Mouse (Mus musculus) urinary bladder, adult 18-20 months (tissue): Measurements from ENCODE around the gene Gpr4.

ENCODE experiments used
- DNase-seq, 2 experiments: peaks; one replicate each; pipeline ENCODE4 v3.0.0; 2022; ENCODE audit warnings: low spot score in 2 of 2, mixed read lengths in 2 of 2

Gene Gpr4

GRCm38 (mm10) chr7:19227883-19228792 is 15.8 kb downstream of the Gpr4 start, which contains the start of gene Opa3:
TSS of gene Opa3 (plus strand) at chr7:19228334.
- peak; percentile 97 to 99 for DNase-seq

DNA sequence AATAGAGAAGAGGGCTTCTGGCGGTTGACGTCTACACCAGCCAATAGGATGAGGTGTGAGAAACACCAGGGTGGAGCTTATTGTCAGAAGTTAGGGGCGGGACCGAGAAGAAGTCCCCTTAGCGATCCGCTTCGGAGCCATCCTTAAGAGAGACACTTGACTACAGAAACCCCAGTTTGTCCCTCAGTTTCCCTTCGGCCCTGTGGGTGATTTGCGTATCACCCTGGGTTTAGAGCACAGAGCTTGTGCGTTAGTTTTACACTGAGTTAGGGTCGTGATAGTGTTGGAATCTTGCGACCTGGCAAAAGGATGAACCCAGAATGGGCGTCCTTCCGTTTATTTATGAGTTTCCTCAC is 16.4 kb downstream of the Gpr4 start:
- DNase-seq, result no peak

GRCm38 (mm10) chr7:19229404-19229803 is 17.1 kb downstream of the Gpr4 start:
- DNase-seq, result no peak

DNA sequence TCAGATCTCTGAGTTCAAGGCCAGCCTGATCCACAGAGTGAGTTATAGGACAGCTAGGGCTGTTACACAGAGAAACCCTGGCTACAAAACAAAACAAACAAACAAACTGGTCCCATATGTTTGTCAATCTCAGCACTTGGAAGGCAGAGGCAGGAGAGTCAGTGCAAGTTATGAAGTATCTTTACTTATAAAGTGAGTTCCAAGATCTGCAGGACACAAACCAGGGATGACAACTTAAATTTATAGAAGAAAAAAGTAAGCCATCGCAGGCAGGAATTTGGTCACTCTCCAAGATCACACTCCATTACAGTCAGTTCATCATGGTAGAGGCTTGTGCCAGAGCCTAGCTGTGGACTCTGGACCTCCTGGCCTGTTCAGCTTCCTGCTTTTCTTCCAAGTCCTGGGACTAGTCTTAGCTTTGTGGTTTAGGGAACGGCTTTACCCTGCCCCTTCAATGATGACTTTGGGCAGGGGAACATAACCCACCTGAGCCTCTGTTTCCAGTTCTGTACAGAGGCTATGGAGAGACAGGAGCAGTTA is 17.8 kb downstream of the Gpr4 start:
- DNase-seq, result no peak

DNA sequence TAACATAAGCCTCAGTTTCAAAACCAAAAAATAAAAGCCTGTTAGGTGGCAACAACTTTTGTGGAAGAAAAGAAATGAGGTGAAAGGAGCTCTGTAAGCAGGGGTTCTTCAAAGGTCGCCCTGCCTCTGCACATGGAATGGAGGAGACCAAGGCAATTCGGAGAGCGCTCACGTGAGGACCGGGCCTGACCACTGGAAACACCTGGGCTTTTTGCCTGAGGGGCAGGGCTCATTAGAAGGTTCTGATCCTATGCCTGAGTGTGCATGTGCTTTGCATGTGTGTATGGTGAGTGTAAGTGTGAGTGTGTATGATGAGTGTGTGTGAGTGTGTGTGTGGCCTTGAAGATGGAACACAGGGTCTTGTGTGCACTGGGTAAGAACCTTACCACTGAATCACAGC is 18.6 kb downstream of the Gpr4 start:
- no peak for DNase-seq

GRCm38 (mm10) chr7:19231849-19232248 is 19.5 kb downstream of the Gpr4 start:
- DNase-seq, result no peak

GRCm38 (mm10) chr7:19234652-19235051 is 22.3 kb downstream of the Gpr4 start:
- no peak for DNase-seq

DNA sequence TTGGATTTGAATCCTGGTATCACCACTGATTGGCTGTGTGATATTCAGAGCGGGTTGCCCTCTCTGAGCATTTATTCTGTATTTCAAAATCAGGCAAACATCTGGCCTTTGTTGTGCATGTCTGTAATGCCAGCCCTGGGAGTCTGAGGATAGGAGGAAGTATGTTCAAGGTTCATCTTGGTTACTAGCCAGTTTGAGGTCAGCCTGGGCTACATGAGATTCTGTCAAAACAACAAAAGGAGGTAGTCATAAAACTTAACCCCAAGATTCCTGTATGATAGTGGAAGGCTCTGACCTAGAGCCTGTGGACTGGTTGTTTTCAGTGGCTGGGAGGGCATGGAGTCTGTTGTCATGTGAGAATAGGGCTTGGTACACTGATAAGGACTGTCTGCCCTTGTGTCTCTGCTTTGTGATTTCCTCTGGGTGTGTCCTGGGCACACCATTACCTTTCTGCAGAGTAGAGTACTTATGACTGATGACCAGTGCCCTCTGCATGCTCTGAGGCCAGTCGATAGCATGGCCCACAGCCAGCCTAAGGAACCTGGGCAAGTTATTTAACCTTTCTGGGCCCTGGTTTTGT is 22.8 kb downstream of the Gpr4 start:
- no peak for DNase-seq

DNA sequence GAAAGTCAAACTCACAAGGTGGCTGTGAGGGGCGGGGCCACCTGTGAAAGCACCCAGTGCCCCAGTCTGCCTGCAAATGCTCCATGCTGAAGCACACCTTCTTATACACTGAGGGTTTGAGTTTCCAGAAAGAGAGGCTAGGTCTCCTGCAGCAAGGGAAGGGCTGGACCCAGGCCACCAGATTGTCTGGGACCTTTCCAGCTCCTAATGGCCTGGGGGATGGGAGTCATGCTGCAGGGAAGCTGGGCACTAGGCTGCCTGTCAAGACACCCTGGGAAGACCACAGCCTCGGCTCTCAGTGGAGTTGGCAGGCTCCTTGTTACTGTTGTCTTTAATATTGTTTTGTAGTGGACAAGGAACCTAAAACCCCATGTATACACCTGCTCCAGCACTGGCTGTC is 24.1 kb downstream of the Gpr4 start:
- no peak for DNase-seq

DNA sequence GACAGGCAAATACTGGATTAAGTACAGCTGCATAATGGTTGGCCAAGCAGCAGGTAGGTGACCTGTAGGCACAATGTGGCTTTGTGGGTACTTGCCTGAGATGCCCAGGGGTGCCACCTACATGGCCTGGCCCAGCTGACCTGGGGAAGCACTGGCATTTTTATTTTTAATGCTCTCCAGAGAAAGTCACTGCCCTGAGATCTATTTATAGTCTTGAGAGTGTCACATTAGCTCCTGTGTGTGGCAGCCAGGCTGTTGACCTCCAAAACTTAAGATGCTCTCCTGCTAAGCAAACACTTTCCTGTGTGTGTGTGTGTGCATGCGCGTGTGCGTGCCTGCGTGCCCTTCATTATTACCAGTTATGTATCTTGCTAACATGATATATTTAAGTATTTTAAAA is 26.0 kb downstream of the Gpr4 start:
- no peak for DNase-seq

- DNase-seq, result peak; percentile 81 to 84
Observed at GRCm38 (mm10) chr7:19239423-19239822, 27.1 kb downstream of the Gpr4 start.

- no peak for DNase-seq
Observed at GRCm38 (mm10) chr7:19239986-19240385, 27.6 kb downstream of the Gpr4 start.

- DNase-seq, result no peak
Observed at GRCm38 (mm10) chr7:19240905-19241463, 28.6 kb downstream of the Gpr4 start.

DNA sequence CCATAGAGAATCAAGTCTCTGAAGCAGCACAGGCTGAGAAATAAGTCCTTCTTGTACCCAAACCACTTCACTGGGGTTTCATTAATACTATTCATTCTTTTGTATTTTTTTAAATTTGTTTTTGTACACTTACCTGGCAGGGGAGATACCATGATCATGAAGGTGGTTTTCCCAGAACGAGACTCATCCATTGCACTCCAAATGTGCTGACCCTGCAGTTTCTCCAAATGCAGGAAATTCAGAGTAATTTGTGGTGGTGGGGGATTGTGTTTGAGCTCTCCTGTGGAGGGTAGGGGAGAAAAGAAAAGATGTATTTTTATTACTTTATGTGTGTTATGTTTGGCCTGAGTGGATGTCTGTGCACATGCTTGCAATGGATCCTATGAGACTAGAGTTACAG is 29.7 kb downstream of the Gpr4 start:
- DNase-seq, result no peak

GRCm38 (mm10) chr7:19243858-19244257 is 31.5 kb downstream of the Gpr4 start:
- DNase-seq, result no peak

- DNase-seq, result no peak
Observed at GRCm38 (mm10) chr7:19245083-19245482, 32.7 kb downstream of the Gpr4 start.

DNA sequence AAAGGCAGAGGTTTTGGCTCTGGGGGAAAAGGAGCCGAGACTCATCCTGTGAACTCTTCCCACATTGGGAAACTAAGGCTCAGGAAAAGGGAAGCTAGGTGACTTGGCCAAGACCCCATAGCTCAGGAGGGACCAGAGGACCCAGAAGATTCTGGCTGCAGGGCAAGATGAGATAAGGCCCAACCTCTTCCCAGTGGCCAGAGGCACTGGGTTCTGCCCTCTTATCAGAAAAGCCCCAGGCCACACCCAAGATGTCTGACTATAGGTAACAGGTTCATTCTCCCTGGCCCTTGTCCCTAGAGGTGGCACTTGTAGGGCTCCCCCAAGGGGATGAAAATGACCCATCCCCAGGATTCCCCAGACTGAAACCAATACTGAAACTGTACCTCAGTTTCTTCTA is 34.5 kb downstream of the Gpr4 start:
- no peak for DNase-seq

GRCm38 (mm10) chr7:19247511-19247910 is 35.2 kb downstream of the Gpr4 start:
- DNase-seq, result no peak

GRCm38 (mm10) chr7:19252078-19252477 is 39.7 kb downstream of the Gpr4 start:
- DNase-seq, result no peak

- DNase-seq, result no peak
Observed at GRCm38 (mm10) chr7:19253437-19253836, 41.1 kb downstream of the Gpr4 start.

DNA sequence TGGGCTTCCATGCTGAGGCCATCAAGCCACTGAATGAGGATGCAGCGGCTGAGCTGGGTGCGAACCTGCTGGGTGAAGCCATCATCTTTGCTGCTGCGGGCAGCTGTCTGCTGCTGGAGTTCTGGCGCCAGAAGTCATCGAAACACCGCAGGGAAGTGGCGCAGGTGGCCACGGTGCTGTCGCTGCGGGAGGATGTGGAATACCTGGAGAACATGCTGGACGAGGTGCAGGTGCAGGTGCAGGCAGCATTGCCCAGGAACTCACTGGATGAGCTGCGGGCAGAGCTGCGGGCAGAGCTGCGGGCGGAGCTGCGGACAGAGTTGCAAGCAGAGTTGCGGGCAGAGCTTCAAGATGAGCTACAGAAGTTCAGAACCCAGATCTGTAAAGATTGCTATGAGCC is 43.1 kb downstream of the Gpr4 start:
- no peak for DNase-seq

- no peak for DNase-seq
Observed at GRCm38 (mm10) chr7:19256567-19256966, 44.2 kb downstream of the Gpr4 start.
